In genomic region chr10:50895881-50896766, GRCm38 (mm10) we compare ENCODE assay signal across 16 mouse cellular contexts. TPM values are rescaled to one million over a fixed set of nuclear protein-coding genes. Genes with fewer than 3 reads are reported as not detected.
DNase-seq lines count a peak whose midpoint lies in the region; ATAC-seq and TF ChIP-seq lines count a peak whose summit lies in the region.
"Had no signal": no experiment of that assay in that cellular context is flagged by ENCODE, and none has a peak within 500 bp of the region (broad histone marks: within the 10 kb centered on the region; RNA-seq: fewer than 3 reads in every experiment).

No protein-coding gene starts in this region.

- ATAC-seq in lung, embryonic 14.5 days (ENCODE audit: insufficient read depth): no peak

- H3K4me3 ChIP-seq in lung, embryonic 14.5 days (ENCODE audit: low read depth, low read length): no peak overlapping the region
- H3K4me3 ChIP-seq: heart, adult 2 months had no signal

- peaks cover 4% of the 10 kb centered on the region; the same call in 1 of the 2 replicates for H3K4me1 ChIP-seq in lung, embryonic 14.5 days (ENCODE audit: insufficient read depth)

- H3K9ac ChIP-seq in lung, embryonic 14.5 days: no peak overlapping the region

- H3K27ac ChIP-seq in lung, embryonic 14.5 days (ENCODE audit: low read depth): no peak overlapping the region
- H3K27ac ChIP-seq: heart, adult 2 months had no signal

- peaks cover 97% of the 10 kb centered on the region for H3K27me3 ChIP-seq in lung, embryonic 14.5 days (ENCODE audit: insufficient read depth, low read length)

- no peaks in the 10 kb centered on the region for H3K36me3 ChIP-seq in lung, embryonic 14.5 days (ENCODE audit: insufficient read depth)

- no peaks in the 10 kb centered on the region for H3K9me3 ChIP-seq in lung, embryonic 14.5 days (ENCODE audit: low read depth, low read length)

- peak; percentile 10 for DNase-seq in adrenal gland, adult 2 months
- no peak for DNase-seq in adrenal gland, postnatal 4 days (ENCODE audit: low spot score in 2 of 2)
- peak; percentile 27 for DNase-seq in lung, embryonic 14.5 days
- no peak for DNase-seq in lung, postnatal 4 days
- peak; percentile 23 for DNase-seq in forelimb bud, embryonic 11.5 days (ENCODE audit: low read depth, low spot score)
- peak; percentile 46 for DNase-seq in retina, embryonic 14.5 days (ENCODE audit: low spot score)
- no peak for DNase-seq in liver
- DNase-seq in testis, postnatal 10 days (ENCODE audit: low spot score): no peak
- DNase-seq: adrenal gland, postnatal 36 days; heart, adult 2 months; layer of hippocampus, postnatal 36 days; lung, adult 18-20 months; thymus, postnatal 36 days had no signal

- 3% methylated on average over 21 of the region's 21 CpGs for WGBS in lung, embryonic 14.5 days

- TF ChIP-seq CTCF in lung, embryonic 14.5 days (IDR thresholded peaks at IDR 0.05; ENCODE audit: low read depth): no peak

- no peak overlapping the region for H3K4me2 ChIP-seq in lung, embryonic 14.5 days

RNA-seq across cellular contexts. Expression of gene Sim1, which starts 1.6 kb away (rescaled TPM):
- total RNA-seq in adrenal gland, adult 2 months (2021): not detected
- polyA plus RNA-seq in adrenal gland, adult 2 months (2012; rRNA removed): not detected in 2 replicates
- total RNA-seq in adrenal gland, postnatal 4 days (2021): 1 to 10 TPM in 1 of 2 experiments, under 1 TPM in 1; 0.06 to 3.7 TPM
- 0.04 and 0.05 TPM in 2 replicates for polyA plus RNA-seq in lung, embryonic 14.5 days (2014; fragmentation: Nextera tagmentation; extraction: Ambion mirVana)
- total RNA-seq: adrenal gland, postnatal 36 days; heart, adult 2 months; hematopoietic stem cell, adult 5-6 weeks; layer of hippocampus, postnatal 36 days; MEL; monocyte, adult 5-6 weeks had no signal
- polyA plus RNA-seq: heart, adult 2 months had no signal

Comparison
In these comparisons a context has a peak if more than half of its experiments do, and no peak if none do; other contexts are left out.
1. DNase-seq: peak in adrenal gland, adult 2 months (single experiment), lung, embryonic 14.5 days (single experiment), forelimb bud, embryonic 11.5 days (single experiment) and retina, embryonic 14.5 days (single experiment); none in adrenal gland, postnatal 4 days (0 of 2), lung, postnatal 4 days (0 of 2), liver (single experiment) and testis, postnatal 10 days (single experiment).